Mouse (Mus musculus): ENCODE results near the gene Bmp7. TPM values are rescaled to one million over a fixed set of nuclear protein-coding genes. Genes with fewer than 3 reads are reported as not detected.

The Bmp7 gene
- total and polyA plus RNA-seq, 2 experiments from 2014 or later, result 11.8 to 51.3 TPM

DNA sequence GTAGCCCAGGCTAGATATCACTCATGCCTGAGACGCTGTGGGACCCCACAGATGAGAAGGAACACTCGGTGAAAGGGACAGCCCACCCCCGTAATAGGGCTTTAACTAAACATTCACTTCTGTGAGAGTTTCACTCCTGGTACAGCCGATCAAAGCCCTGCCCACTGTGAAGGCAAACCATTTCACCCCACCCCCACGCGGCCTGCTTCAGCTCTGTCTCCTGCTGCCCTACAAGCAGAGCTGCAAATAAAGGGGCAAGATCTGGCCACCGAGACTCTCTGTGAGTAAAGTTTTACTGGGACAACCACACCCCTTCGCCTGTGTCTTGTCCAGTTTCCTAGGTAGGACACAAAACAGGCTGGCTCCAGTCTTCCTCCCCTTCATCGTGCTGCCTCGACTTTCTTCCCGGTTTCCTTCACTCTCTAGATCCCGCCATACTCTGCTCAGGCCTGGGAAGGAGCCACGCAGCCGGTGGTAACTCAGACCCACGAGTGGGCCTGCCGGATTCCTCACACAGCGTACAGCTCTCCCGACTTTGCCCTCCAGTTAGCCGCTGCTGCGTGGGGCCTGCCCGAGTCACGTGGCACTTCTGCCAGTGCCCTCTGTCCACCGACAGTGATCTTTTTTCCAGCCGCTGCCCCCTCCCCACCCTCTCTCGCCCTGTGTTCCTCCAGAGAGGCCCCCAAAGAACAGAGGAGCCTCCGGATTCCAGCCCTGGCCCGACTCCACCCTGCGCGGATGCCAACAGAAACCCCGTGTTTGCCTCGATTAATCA lies 94.4 kb downstream of the Bmp7 start:
- Histone ChIP-seq H3K4me1 (ENCODE audit: control insufficient read depth, insufficient read depth) (no peaks in the 10 kb centered on the region), H3K4me2 (ENCODE audit: low read depth, low read length) (no peak overlapping the region), H3K9ac (replicated peaks; ENCODE audit: low read depth, low read length) (no peak overlapping the region), H3K27me3 (ENCODE audit: control insufficient read depth, insufficient read depth, low read length) (no peaks in the 10 kb centered on the region), H3K9me3 (replicated peaks; ENCODE audit: control insufficient read depth, low read length) (no peaks in the 10 kb centered on the region), H3K27ac (ENCODE audit: low read depth) (no peak overlapping the region), H3K4me3 (ENCODE audit: low read depth, low read length) (no peak overlapping the region), H3K36me3 (replicated peaks; ENCODE audit: control insufficient read depth, insufficient read depth, low read length) (no peaks in the 10 kb centered on the region)
- WGBS, result 66% methylated on average over 31 of the region's 31 CpGs
- ATAC-seq (ENCODE audit: insufficient read depth, low read depth) (no peak), DNase-seq (ENCODE audit: low spot score) (no peak)
- no peak for TF ChIP-seq EP300 (IDR thresholded peaks at IDR 0.05; ENCODE audit: low read depth)
- no peak for TF ChIP-seq CTCF (IDR thresholded peaks at IDR 0.05; ENCODE audit: low read depth)

DNA sequence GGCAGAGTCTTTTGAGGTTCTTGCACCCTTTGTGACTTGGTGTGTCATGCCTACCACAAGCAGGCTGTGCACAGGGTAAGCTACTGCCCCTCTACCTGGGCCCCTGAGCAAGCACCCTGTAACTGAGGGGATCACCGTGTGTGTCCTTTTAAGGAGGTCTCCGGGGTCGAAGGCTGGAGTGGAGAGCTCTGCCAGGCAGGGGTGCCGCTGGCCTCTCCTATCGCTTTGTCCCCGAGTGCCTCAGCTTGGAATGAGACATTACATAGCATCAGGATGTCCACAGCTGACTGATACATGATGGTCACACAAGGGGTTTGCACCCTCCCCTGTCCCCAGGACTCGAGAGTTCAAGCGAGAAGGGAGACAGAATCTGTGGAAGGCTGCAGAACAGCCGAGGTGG lies 96.2 kb downstream of the Bmp7 start:
- no peak overlapping the region for H3K9ac ChIP-seq (replicated peaks; ENCODE audit: low read depth, low read length)
- H3K4me2 ChIP-seq (ENCODE audit: low read depth, low read length), result no peak overlapping the region
- TF ChIP-seq EP300 (IDR thresholded peaks at IDR 0.05; ENCODE audit: low read depth), result no peak
- TF ChIP-seq CTCF (IDR thresholded peaks at IDR 0.05; ENCODE audit: low read depth), result no peak
- H3K4me3 ChIP-seq (ENCODE audit: low read depth, low read length), result no peak overlapping the region
- no peaks in the 10 kb centered on the region for H3K9me3 ChIP-seq (replicated peaks; ENCODE audit: control insufficient read depth, low read length)
- no peaks in the 10 kb centered on the region for H3K27me3 ChIP-seq (ENCODE audit: control insufficient read depth, insufficient read depth, low read length)
- ATAC-seq (ENCODE audit: insufficient read depth, low read depth) (peak; percentile 59), DNase-seq (ENCODE audit: low spot score) (no peak)
- WGBS, result 40% methylated on average over 9 of the region's 9 CpGs
- H3K4me1 ChIP-seq (ENCODE audit: control insufficient read depth, insufficient read depth), result no peaks in the 10 kb centered on the region
- no peaks in the 10 kb centered on the region for H3K36me3 ChIP-seq (replicated peaks; ENCODE audit: control insufficient read depth, insufficient read depth, low read length)
- no peak overlapping the region for H3K27ac ChIP-seq (ENCODE audit: low read depth)

DNA sequence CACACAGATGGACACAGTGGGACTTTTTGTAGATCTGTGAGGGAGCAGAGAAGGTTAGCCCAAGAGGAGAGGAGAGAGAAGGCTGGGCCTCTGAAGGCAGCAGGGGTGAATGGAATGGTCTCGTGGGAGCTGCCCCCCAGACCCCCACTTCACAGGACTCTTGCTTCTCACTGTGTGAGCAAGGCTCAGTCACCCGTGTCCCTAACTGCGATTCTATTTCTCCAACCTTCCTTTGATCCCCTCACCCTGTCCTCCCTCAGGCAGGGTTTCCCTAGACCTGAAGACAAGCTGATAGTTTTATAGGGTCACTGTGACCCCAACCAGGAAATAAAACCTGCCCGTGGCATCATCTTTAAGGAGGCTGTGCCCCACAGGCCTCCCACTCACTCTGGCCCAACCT lies 97.8 kb downstream of the Bmp7 start:
- Histone ChIP-seq H3K27ac (ENCODE audit: low read depth) (no peak overlapping the region), H3K9ac (replicated peaks; ENCODE audit: low read depth, low read length) (no peak overlapping the region), H3K27me3 (ENCODE audit: control insufficient read depth, insufficient read depth, low read length) (no peaks in the 10 kb centered on the region), H3K4me2 (ENCODE audit: low read depth, low read length) (no peak overlapping the region), H3K4me1 (ENCODE audit: control insufficient read depth, insufficient read depth) (no peaks in the 10 kb centered on the region), H3K36me3 (replicated peaks; ENCODE audit: control insufficient read depth, insufficient read depth, low read length) (no peaks in the 10 kb centered on the region), H3K4me3 (ENCODE audit: low read depth, low read length) (no peak overlapping the region), H3K9me3 (replicated peaks; ENCODE audit: control insufficient read depth, low read length) (no peaks in the 10 kb centered on the region)
- TF ChIP-seq EP300 (IDR thresholded peaks at IDR 0.05; ENCODE audit: low read depth) (no peak), CTCF (IDR thresholded peaks at IDR 0.05; ENCODE audit: low read depth) (no peak)
- DNase-seq (ENCODE audit: low spot score) (no peak), ATAC-seq (ENCODE audit: insufficient read depth, low read depth) (no peak)
- WGBS, result 78% methylated on average over 4 of the region's 4 CpGs

DNA sequence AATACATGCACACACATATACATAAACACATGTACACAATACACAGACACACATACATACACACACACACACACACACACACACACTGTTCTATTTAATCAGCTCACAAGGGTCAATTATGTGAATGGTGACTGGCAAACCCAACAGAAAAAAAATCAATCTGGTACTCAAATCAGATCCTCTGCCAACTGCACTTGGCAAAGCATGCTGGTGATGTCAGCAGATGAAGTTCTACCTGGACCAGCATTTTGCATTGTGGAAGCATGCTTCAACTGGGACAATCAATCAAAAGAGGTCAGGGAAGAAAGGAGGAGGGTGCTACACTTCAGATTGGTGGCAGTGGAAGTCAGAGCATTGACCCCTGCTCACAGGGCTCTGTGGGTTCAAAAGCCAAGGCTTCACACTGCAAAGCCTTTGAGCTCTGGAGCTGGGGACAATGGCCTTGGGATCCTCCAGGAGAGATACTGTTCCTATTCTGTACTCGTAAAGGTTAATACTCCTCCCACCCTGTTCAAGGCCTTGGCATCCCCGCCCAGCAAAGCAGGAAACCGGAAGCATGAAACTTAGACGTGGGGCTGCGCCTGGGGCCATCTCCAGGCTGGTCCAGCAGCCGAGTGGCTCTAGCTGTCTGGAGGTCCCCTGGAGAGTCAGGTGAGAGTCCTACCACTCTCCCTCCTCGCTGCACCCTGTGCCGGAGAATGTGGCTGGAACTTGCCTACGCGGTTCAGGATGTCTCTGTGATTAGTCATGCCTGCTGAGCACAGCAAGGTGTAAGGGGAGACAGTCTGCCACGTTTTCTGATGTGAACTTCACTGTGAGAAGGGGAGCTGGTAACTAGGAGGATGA lies 99.0 kb downstream of the Bmp7 start:
- DNase-seq (ENCODE audit: low spot score), result no peak
- TF ChIP-seq EP300 (IDR thresholded peaks at IDR 0.05; ENCODE audit: low read depth) (no peak), CTCF (IDR thresholded peaks at IDR 0.05; ENCODE audit: low read depth) (no peak)
- Histone ChIP-seq H3K36me3 (replicated peaks; ENCODE audit: control insufficient read depth, insufficient read depth, low read length) (no peaks in the 10 kb centered on the region), H3K4me1 (ENCODE audit: control insufficient read depth, insufficient read depth) (no peaks in the 10 kb centered on the region), H3K9me3 (replicated peaks; ENCODE audit: control insufficient read depth, low read length) (no peaks in the 10 kb centered on the region), H3K9ac (replicated peaks; ENCODE audit: low read depth, low read length) (no peak overlapping the region), H3K27ac (ENCODE audit: low read depth) (no peak overlapping the region), H3K4me3 (ENCODE audit: low read depth, low read length) (no peak overlapping the region), H3K27me3 (ENCODE audit: control insufficient read depth, insufficient read depth, low read length) (no peaks in the 10 kb centered on the region), H3K4me2 (ENCODE audit: low read depth, low read length) (no peak overlapping the region)
- no peak for ATAC-seq (ENCODE audit: insufficient read depth, low read depth)
- 44% methylated on average over 11 of the region's 11 CpGs for WGBS

DNA sequence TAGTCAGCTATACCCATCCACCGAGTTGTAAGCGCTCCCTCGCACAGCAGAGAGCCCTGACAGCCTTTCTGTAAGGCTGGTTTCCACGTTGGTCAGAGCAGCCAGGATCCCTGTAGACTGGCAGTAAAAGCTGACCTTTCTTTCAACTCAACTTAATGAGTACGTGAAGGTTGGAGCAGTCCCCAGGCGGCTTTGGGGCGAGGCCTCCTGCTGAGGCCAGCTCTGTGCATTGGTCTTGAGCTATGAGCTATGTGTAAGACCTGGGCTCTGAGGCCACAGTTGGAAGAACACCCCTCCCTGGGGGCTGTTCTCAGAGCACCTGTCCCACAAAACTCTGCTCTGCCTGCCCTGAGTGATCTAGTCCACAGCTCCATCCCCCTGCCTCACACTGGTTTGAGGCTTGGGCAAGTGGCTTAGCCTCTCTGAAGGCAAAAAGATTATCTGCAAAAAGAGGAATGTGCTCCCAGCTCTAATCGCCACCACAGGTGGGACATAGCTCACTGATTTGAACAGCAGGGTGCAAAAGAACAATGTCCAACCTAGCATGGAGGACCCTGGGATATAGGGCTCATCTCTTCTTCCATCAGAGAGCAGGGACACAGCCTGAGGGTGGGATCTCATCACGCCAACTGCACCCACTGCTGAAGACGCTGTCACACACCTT lies 100.7 kb downstream of the Bmp7 start:
- H3K4me1 ChIP-seq (ENCODE audit: control insufficient read depth, insufficient read depth), result no peaks in the 10 kb centered on the region
- H3K9me3 ChIP-seq (replicated peaks; ENCODE audit: control insufficient read depth, low read length), result no peaks in the 10 kb centered on the region
- no peak overlapping the region for H3K4me2 ChIP-seq (ENCODE audit: low read depth, low read length)
- WGBS, result 55% methylated on average over 10 of the region's 10 CpGs
- H3K27me3 ChIP-seq (ENCODE audit: control insufficient read depth, insufficient read depth, low read length), result no peaks in the 10 kb centered on the region
- no peak for DNase-seq (ENCODE audit: low spot score)
- ATAC-seq (ENCODE audit: insufficient read depth, low read depth), result no peak
- no peaks in the 10 kb centered on the region for H3K36me3 ChIP-seq (replicated peaks; ENCODE audit: control insufficient read depth, insufficient read depth, low read length)
- H3K4me3 ChIP-seq (ENCODE audit: low read depth, low read length), result no peak overlapping the region
- TF ChIP-seq CTCF (IDR thresholded peaks at IDR 0.05; ENCODE audit: low read depth), result no peak
- no peak for TF ChIP-seq EP300 (IDR thresholded peaks at IDR 0.05; ENCODE audit: low read depth)
- no peak overlapping the region for H3K9ac ChIP-seq (replicated peaks; ENCODE audit: low read depth, low read length)
- H3K27ac ChIP-seq (ENCODE audit: low read depth), result no peak overlapping the region
